Mouse (Mus musculus) CH12.LX (cell line): ENCODE measurements around the gene Srrm3. TPM values are rescaled to one million over a fixed set of nuclear protein-coding genes. Genes with fewer than 3 reads are reported as not detected.

Source experiments
- DNase-seq: peaks from one replicate; pipeline ENCODE4 v3.0.0-alpha.2; 2013; ENCODE audit errors: extremely low read depth
- H3K27ac ChIP-seq: 2 replicates; pipeline ENCODE4 v1.5.1; 2012; ENCODE audit warnings: low read depth, mild to moderate bottlenecking, control low read depth, moderate library complexity; ENCODE audit not compliant: insufficient read depth
- H3K27me3 ChIP-seq: replicated peaks from 2 replicates; pipeline ENCODE3; 2012; ENCODE audit warnings: inconsistent platforms
- H3K36me3 ChIP-seq, 2 experiments: replicated peaks in 1 of 2; 2 replicates each; pipeline versions ENCODE3 to v1.6.1; 2012; ENCODE audit warnings: inconsistent platforms in 1 of 2, low read length in 1 of 2, mild to moderate bottlenecking in 1 of 2, mixed read lengths in 1 of 2, moderate library complexity in 1 of 2; ENCODE audit not compliant: control insufficient read depth in 1 of 2, insufficient read depth in 1 of 2
- H3K4me1 ChIP-seq, 2 experiments: 2 replicates each; pipeline ENCODE4 v1.6.1; 2012; ENCODE audit warnings: inconsistent platforms in 1 of 2, moderate library complexity in 1 of 2; ENCODE audit not compliant: insufficient read depth in 2 of 2, control insufficient read depth in 1 of 2
- H3K4me2 ChIP-seq: 2 replicates; pipeline ENCODE4 v1.6.1; 2012; ENCODE audit warnings: low read depth, mild to moderate bottlenecking, control low read depth; ENCODE audit not compliant: poor library complexity, insufficient read depth, severe bottlenecking
- H3K4me3 ChIP-seq, 3 experiments: fragments of 150-350 bp in 1 of 3; sonication (generic) in 1 of 3; replicated peaks in 1 of 3; 2 replicates each; pipeline versions ENCODE3 to v1.5.1; 2011 to 2012; ENCODE audit warnings: low read depth in 2 of 3, low read length in 2 of 3, mild to moderate bottlenecking in 2 of 3, moderate library complexity in 2 of 3, control low read depth in 1 of 3, improper control_type of control experiment in 1 of 3, inconsistent platforms in 1 of 3, mixed read lengths in 1 of 3; ENCODE audit not compliant: poor library complexity in 1 of 3
- H3K79me2 ChIP-seq: replicated peaks from 2 replicates; pipeline ENCODE4 v1.6.1; 2012; ENCODE audit warnings: mild to moderate bottlenecking, moderate library complexity; ENCODE audit not compliant: control insufficient read depth, poor library complexity, insufficient read depth, severe bottlenecking; ENCODE audit errors: extremely low read depth
- H3K9ac ChIP-seq: 2 replicates; pipeline ENCODE4 v1.6.1; 2012; ENCODE audit warnings: low read depth, mild to moderate bottlenecking, control low read depth, moderate library complexity; ENCODE audit not compliant: insufficient read depth
- H3K9me3 ChIP-seq: replicated peaks from 2 replicates; pipeline ENCODE3; 2012; ENCODE audit warnings: low read length, inconsistent platforms, mixed read lengths
- BHLHE40 ChIP-seq: IDR thresholded peaks from 2 replicates; pipeline ENCODE4 v1.6.1; 2011; ENCODE audit warnings: mild to moderate bottlenecking, low read depth, low read length, improper control_type of control experiment
- CHD1 ChIP-seq: IDR thresholded peaks from 2 replicates; pipeline ENCODE4 v1.6.1; 2012; ENCODE audit warnings: low read depth, low read length, improper control_type of control experiment, inconsistent platforms
- CHD2 ChIP-seq: IDR thresholded peaks from 2 replicates; pipeline ENCODE4 v1.6.1; 2011; ENCODE audit warnings: low read length, improper control_type of control experiment
- CTCF ChIP-seq, 2 experiments: IDR thresholded peaks in 1 of 2; conservative IDR thresholded peaks in 1 of 2; 2 replicates each; pipeline ENCODE4 v1.5.1; 2011 to 2012; ENCODE audit warnings: low read depth in 2 of 2, low read length in 2 of 2, improper control_type of control experiment in 1 of 2, inconsistent platforms in 1 of 2, mild to moderate bottlenecking in 1 of 2, moderate library complexity in 1 of 2
- EP300 ChIP-seq: IDR thresholded peaks from 2 replicates; pipeline ENCODE4 v1.6.1; 2011; ENCODE audit warnings: low read length, improper control_type of control experiment
- ETS1 ChIP-seq: conservative IDR thresholded peaks from 2 replicates; pipeline ENCODE4 v1.6.1; 2012; ENCODE audit warnings: low read depth, mild to moderate bottlenecking, inconsistent platforms, low read length, improper control_type of control experiment, moderate library complexity
- IRF4 ChIP-seq: IDR thresholded peaks from 2 replicates; pipeline ENCODE4 v1.6.1; 2014; ENCODE audit warnings: low read depth, mild to moderate bottlenecking, inconsistent platforms, low read length, improper control_type of control experiment
- JUND ChIP-seq: conservative IDR thresholded peaks from 2 replicates; pipeline ENCODE4 v1.6.1; 2011; ENCODE audit warnings: low read depth, low read length, improper control_type of control experiment
- KAT2A ChIP-seq: IDR thresholded peaks from 2 replicates; pipeline ENCODE4 v1.6.1; 2012; ENCODE audit warnings: low read length, improper control_type of control experiment, inconsistent platforms; ENCODE audit not compliant: insufficient replicate concordance
- MAFK ChIP-seq: IDR thresholded peaks from 2 replicates; pipeline ENCODE4 v1.6.1; 2011; ENCODE audit warnings: low read length, improper control_type of control experiment; ENCODE audit not compliant: insufficient replicate concordance
- MAZ ChIP-seq: IDR thresholded peaks from 2 replicates; pipeline ENCODE4 v1.6.1; 2012; ENCODE audit warnings: low read depth, mild to moderate bottlenecking, inconsistent platforms, low read length, improper control_type of control experiment, moderate library complexity
- MXI1 ChIP-seq: IDR thresholded peaks from 2 replicates; pipeline ENCODE4 v1.6.1; 2011; ENCODE audit warnings: mild to moderate bottlenecking, low read depth, low read length, improper control_type of control experiment
- MYC ChIP-seq: IDR thresholded peaks from 2 replicates; pipeline ENCODE4 v1.6.1; 2011; ENCODE audit warnings: low read depth, mild to moderate bottlenecking, improper control_type of control experiment, low read length
- NELFE ChIP-seq: IDR thresholded peaks from 2 replicates; pipeline ENCODE4 v1.6.1; 2011; ENCODE audit warnings: low read depth, low read length, improper control_type of control experiment
- NRF1 ChIP-seq: IDR thresholded peaks from 2 replicates; pipeline ENCODE4 v1.6.1; 2014; ENCODE audit warnings: low read depth, mild to moderate bottlenecking, inconsistent platforms, low read length, improper control_type of control experiment, moderate library complexity
- PAX5 ChIP-seq: IDR thresholded peaks from 2 replicates; pipeline ENCODE4 v1.6.1; 2012; ENCODE audit warnings: low read length, inconsistent platforms, mixed read lengths
- POLR2A ChIP-seq: IDR thresholded peaks from 2 replicates; pipeline ENCODE4 v1.6.1; 2011; ENCODE audit warnings: low read depth, mild to moderate bottlenecking, improper control_type of control experiment, low read length
- POLR2AphosphoS2 ChIP-seq: IDR thresholded peaks from 2 replicates; pipeline ENCODE4 v1.6.1; 2011; ENCODE audit warnings: low read depth, low read length, improper control_type of control experiment
- RCOR1 ChIP-seq: conservative IDR thresholded peaks from 2 replicates; pipeline ENCODE4 v1.6.1; 2012; ENCODE audit warnings: low read depth, mild to moderate bottlenecking, inconsistent platforms, low read length, improper control_type of control experiment
- SIN3A ChIP-seq: IDR thresholded peaks from 2 replicates; pipeline ENCODE4 v1.6.1; 2012; ENCODE audit warnings: low read length, improper control_type of control experiment, inconsistent platforms
- SMC3 ChIP-seq: IDR thresholded peaks from 2 replicates; pipeline ENCODE4 v1.6.1; 2011; ENCODE audit warnings: low read depth, low read length, improper control_type of control experiment
- USF1 ChIP-seq: IDR thresholded peaks from 2 replicates; pipeline ENCODE4 v1.6.1; 2014; ENCODE audit warnings: low read depth, mild to moderate bottlenecking, inconsistent platforms, low read length, improper control_type of control experiment
- ZMIZ1 ChIP-seq: IDR thresholded peaks from 2 replicates; pipeline ENCODE4 v1.6.1; 2012; ENCODE audit warnings: low read depth, mild to moderate bottlenecking, inconsistent platforms, low read length, improper control_type of control experiment
- ZNF384 ChIP-seq: IDR thresholded peaks from 2 replicates; pipeline ENCODE4 v1.6.1; 2012; ENCODE audit warnings: low read depth, low read length, improper control_type of control experiment, inconsistent platforms
- dilution Hi-C: fragments of 300-500 bp; cut with MboI; formaldehyde crosslinking; loops from 2 replicates; pipeline ENCODE4 v1.14.3; 2020; ENCODE audit warnings: low sequenced_read_pairs; ENCODE audit not compliant: extremely low pct_unique_long_range_greater_than_20kb, extremely low pct_ligation_motif_present
- in situ Hi-C: fragments of 300-500 bp; cut with MboI; formaldehyde crosslinking; loops from 3 replicates; pipeline ENCODE4 v1.14.3; 2019; ENCODE audit warnings: low sequenced_read_pairs, low pct_ligation_motif_present, low pct_unique_long_range_greater_than_20kb, mixed read lengths
- polyA plus RNA-seq: library from polyadenylated mRNA; unstranded; fragments of >175 nt; gene quantifications from 2 replicates; pipeline ENCODE4 v1.2.1, GENCODE M21; 2012; ENCODE audit warnings: low read depth; ENCODE audit not compliant: insufficient read length
- total RNA-seq, 2 experiments: library from RNA; depleted of rRNA; stranded (reverse); fragments of 300-350 nt in 1 of 2; fragments of >200 nt in 1 of 2; gene quantifications; 2 replicates each; pipeline ENCODE4 v1.2.3; 2012 to 2014

Gene Srrm3
- total and polyA plus RNA-seq, 3 experiments, result not detected

DNA sequence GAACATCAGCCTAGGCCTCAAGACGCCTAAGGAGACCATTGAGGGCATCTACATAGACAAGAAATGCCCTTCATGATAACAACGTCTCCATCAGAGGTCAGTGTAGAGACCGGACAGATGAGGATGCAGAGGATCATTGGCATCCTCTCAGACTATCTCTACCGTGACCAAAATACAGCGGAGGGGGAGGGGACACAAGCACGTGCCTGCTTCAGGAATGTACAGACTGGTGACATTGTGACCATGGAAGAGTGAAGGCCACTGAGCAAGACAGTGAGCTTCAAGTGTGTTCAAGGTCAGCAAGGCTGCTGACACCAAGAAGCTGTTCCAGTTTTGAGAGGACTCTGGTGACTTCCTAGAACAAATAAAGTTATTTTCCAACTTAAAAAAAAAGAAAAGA lies 88.3 kb downstream of the Srrm3 start:
- dilution Hi-C loops, result no loop called here

DNA sequence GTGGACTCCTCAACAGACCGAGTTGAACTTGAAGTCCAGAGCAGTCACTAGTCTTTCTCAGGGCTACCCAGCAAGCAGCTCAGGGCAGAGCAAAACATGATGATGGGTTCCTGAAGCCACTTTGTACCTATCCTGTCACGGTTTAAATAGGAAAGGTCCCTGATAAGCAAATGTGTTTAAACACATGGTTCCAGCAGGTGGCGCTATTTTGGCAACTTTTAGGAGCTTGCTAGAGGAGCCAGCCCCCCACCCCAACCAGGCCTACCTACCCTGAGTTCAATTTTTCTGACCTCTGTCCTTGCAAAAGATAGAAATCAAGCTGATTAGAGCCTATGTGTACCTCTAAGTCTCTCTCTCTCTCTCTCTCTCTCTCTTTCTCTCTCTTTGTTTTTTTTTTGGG lies 91.3 kb downstream of the Srrm3 start:
- dilution Hi-C loops, result no loop called here
- Histone ChIP-seq H3K9me3 (no peaks in the 10 kb centered on the region), H3K27ac (no peak overlapping the region), H3K27me3 (no peaks in the 10 kb centered on the region), H3K36me3 (no peaks in the 10 kb centered on the region), H3K9ac (no peak overlapping the region), H3K4me1 (peaks cover 1 to 12% of the 10 kb centered on the region in 2 experiments), H3K79me2 (no peaks in the 10 kb centered on the region), H3K4me3 (no peak overlapping the region)
- DNase-seq, result peak; percentile 71
- in situ Hi-C loops, result loop anchor here (10.0 kb wide), 1 partner anchor 147 kb away; no protein-coding TSS in a partner anchor
- no peak for TF ChIP-seq MAFK
- no peak for TF ChIP-seq POLR2AphosphoS2
- TF ChIP-seq MYC, result 0 out of 2 replicates have a peak, but pooled peaks have one; percentile 18
- no peak for TF ChIP-seq RCOR1
- TF ChIP-seq MAZ, result no peak
- TF ChIP-seq USF1, result no peak
- no peak for TF ChIP-seq KAT2A
- TF ChIP-seq SIN3A, result no peak
- no peak for TF ChIP-seq IRF4
- no peak for TF ChIP-seq JUND
- no peak for TF ChIP-seq EP300
- TF ChIP-seq MXI1, result no peak
- TF ChIP-seq POLR2A, result no peak
- TF ChIP-seq PAX5, result no peak
- peak; percentile 29; the same call in 1 of the 2 replicates for TF ChIP-seq SMC3
- TF ChIP-seq CHD2, result no peak
- no peak for TF ChIP-seq BHLHE40
- TF ChIP-seq NRF1, result no peak
- TF ChIP-seq CTCF (conservative IDR thresholded peaks at IDR 0.05 in 1 of 2, IDR thresholded peaks at IDR 0.05 in 1 of 2; ENCODE audit: low read depth in 2 of 2, low read length in 2 of 2), result peak; percentile 53 to 63; a peak in 3 of 4 replicates
- TF ChIP-seq ETS1, result no peak
- no peak for TF ChIP-seq NELFE
- TF ChIP-seq ZNF384, result no peak
- TF ChIP-seq ZMIZ1, result no peak
- no peak for TF ChIP-seq CHD1
- TF ChIP-seq, all 38 proteins: peak for 3
- H3K4me2 ChIP-seq, result no peak overlapping the region

More for the DNA sequence above, 88.3 kb downstream of the Srrm3 start:
- Histone ChIP-seq H3K4me2 (no peak overlapping the region), H3K4me3 (no peak overlapping the region), H3K27me3 (peaks cover 4% of the 10 kb centered on the region), H3K9ac (no peak overlapping the region), H3K9me3 (no peaks in the 10 kb centered on the region), H3K79me2 (no peaks in the 10 kb centered on the region), H3K36me3 (no peaks in the 10 kb centered on the region), H3K27ac (no peak overlapping the region), H3K4me1 (peaks cover 3 to 14% of the 10 kb centered on the region in 2 experiments)
- in situ Hi-C loops, result loop anchor here (10.0 kb wide), 1 partner anchor 150 kb away; no protein-coding TSS in a partner anchor
- DNase-seq, result no peak
- TF ChIP-seq BHLHE40, result peak; percentile 45
- no peak for TF ChIP-seq MYC
- no peak for TF ChIP-seq RCOR1
- TF ChIP-seq ZMIZ1, result no peak
